Mouse (Mus musculus): ENCODE data around the gene Tet1. TPM values are rescaled to one million over a fixed set of nuclear protein-coding genes. Genes with fewer than 3 reads are reported as not detected.
A peak's percentile ranks its signal among the peaks of the same experiment; 100 is the strongest.

The Tet1 gene
- total and polyA plus RNA-seq, 3 experiments: 0.08 TPM; not detected in 1

- no peaks in the 10 kb centered on the region for H3K4me1 ChIP-seq (ENCODE audit: control insufficient read depth in 1 of 2, insufficient read depth in 2 of 2, low read length in 2 of 2)
- H3K9ac ChIP-seq (ENCODE audit: control insufficient read depth, low read depth, low read length, poor library complexity, severe bottlenecking): no peak overlapping the region
- H3K27ac ChIP-seq (ENCODE audit: control insufficient read depth, low read depth, low read length): no peak overlapping the region
- no peak for DNase-seq (ENCODE audit: low read depth, low spot score)
- no peak overlapping the region for H3K4me3 ChIP-seq (ENCODE audit: control insufficient read depth in 1 of 2, insufficient read depth in 1 of 2, low read depth in 2 of 2, low read length in 2 of 2)
- no peaks in the 10 kb centered on the region for H3K36me3 ChIP-seq (ENCODE audit: control insufficient read depth in 1 of 2, insufficient read depth in 2 of 2, low read length in 2 of 2)
- TF ChIP-seq POLR2AphosphoS2 (IDR thresholded peaks at IDR 0.05; ENCODE audit: low read length): no peak
- TF ChIP-seq UBTF (IDR thresholded peaks at IDR 0.05; ENCODE audit: borderline replicate concordance, insufficient read depth, low read depth, low read length): no peak
- no peak for TF ChIP-seq ETS1 (IDR thresholded peaks at IDR 0.05; ENCODE audit: low read depth, low read length)
- no peaks in the 10 kb centered on the region for H3K9me3 ChIP-seq (replicated peaks; ENCODE audit: insufficient read depth, low read length)
- H3K79me2 ChIP-seq (ENCODE audit: control insufficient read depth, insufficient read depth, low read length, poor library complexity): no peaks in the 10 kb centered on the region
- H3K27me3 ChIP-seq (ENCODE audit: control insufficient read depth in 1 of 2, insufficient read depth in 2 of 2, low read length in 2 of 2): no peaks in the 10 kb centered on the region; a peak in 1 of 4 replicates
Measured at GRCm38 (mm10) chr10:62900144-62900543, 8.7 kb downstream of the Tet1 start.

- Histone ChIP-seq H3K79me2 (ENCODE audit: control insufficient read depth, insufficient read depth, low read length, poor library complexity) (no peaks in the 10 kb centered on the region), H3K27me3 (ENCODE audit: control insufficient read depth in 1 of 2, insufficient read depth in 2 of 2, low read length in 2 of 2) (peaks cover 0 to 1% of the 10 kb centered on the region in 2 experiments; a peak in 3 of 4 replicates), H3K9me3 (replicated peaks; ENCODE audit: insufficient read depth, low read length) (no peaks in the 10 kb centered on the region), H3K27ac (ENCODE audit: control insufficient read depth, low read depth, low read length) (no peak overlapping the region), H3K36me3 (ENCODE audit: control insufficient read depth in 1 of 2, insufficient read depth in 2 of 2, low read length in 2 of 2) (no peaks in the 10 kb centered on the region), H3K4me1 (ENCODE audit: control insufficient read depth in 1 of 2, insufficient read depth in 2 of 2, low read length in 2 of 2) (no peaks in the 10 kb centered on the region), H3K4me3 (ENCODE audit: control insufficient read depth in 1 of 2, insufficient read depth in 1 of 2, low read depth in 2 of 2, low read length in 2 of 2) (no peak overlapping the region), H3K9ac (ENCODE audit: control insufficient read depth, low read depth, low read length, poor library complexity, severe bottlenecking) (no peak overlapping the region)
- no peak for TF ChIP-seq SMC3 (IDR thresholded peaks at IDR 0.05; ENCODE audit: low read depth, low read length)
- no peak for TF ChIP-seq ZMIZ1 (IDR thresholded peaks at IDR 0.05; ENCODE audit: low read depth, low read length)
- TF ChIP-seq MXI1 (IDR thresholded peaks at IDR 0.05; ENCODE audit: low read depth, low read length): no peak
- TF ChIP-seq ETS1 (IDR thresholded peaks at IDR 0.05; ENCODE audit: low read depth, low read length): no peak
- TF ChIP-seq POLR2A (IDR thresholded peaks at IDR 0.05; ENCODE audit: control insufficient read depth in 1 of 2, insufficient read depth in 1 of 2, low read depth in 1 of 2, low read length in 2 of 2, poor library complexity in 1 of 2): no peak
- no peak for DNase-seq (ENCODE audit: low read depth, low spot score)
Measured at GRCm38 (mm10) chr10:62898061-62898460, 10.7 kb downstream of the Tet1 start.

GRCm38 (mm10) chr10:62897437-62897836 is 11.4 kb downstream of the Tet1 start:
- H3K79me2 ChIP-seq (ENCODE audit: control insufficient read depth, insufficient read depth, low read length, poor library complexity): no peaks in the 10 kb centered on the region
- no peaks in the 10 kb centered on the region for H3K36me3 ChIP-seq (ENCODE audit: control insufficient read depth in 1 of 2, insufficient read depth in 2 of 2, low read length in 2 of 2)
- H3K27ac ChIP-seq (ENCODE audit: control insufficient read depth, low read depth, low read length): no peak overlapping the region
- H3K9me3 ChIP-seq (replicated peaks; ENCODE audit: insufficient read depth, low read length): no peaks in the 10 kb centered on the region
- no peaks in the 10 kb centered on the region for H3K4me1 ChIP-seq (ENCODE audit: control insufficient read depth in 1 of 2, insufficient read depth in 2 of 2, low read length in 2 of 2)
- H3K27me3 ChIP-seq (ENCODE audit: control insufficient read depth in 1 of 2, insufficient read depth in 2 of 2, low read length in 2 of 2): peaks cover 0 to 1% of the 10 kb centered on the region in 2 experiments; a peak in 3 of 4 replicates
- no peak overlapping the region for H3K9ac ChIP-seq (ENCODE audit: control insufficient read depth, low read depth, low read length, poor library complexity, severe bottlenecking)
- no peak for DNase-seq (ENCODE audit: low read depth, low spot score)
- H3K4me3 ChIP-seq (ENCODE audit: control insufficient read depth in 1 of 2, insufficient read depth in 1 of 2, low read depth in 2 of 2, low read length in 2 of 2): no peak overlapping the region
- peak; percentile 61; the same call in 1 of the 2 replicates for TF ChIP-seq TBP (IDR thresholded peaks at IDR 0.05; ENCODE audit: low read depth, low read length)
- no peak for TF ChIP-seq SIN3A (IDR thresholded peaks at IDR 0.05; ENCODE audit: low read length)

- no peak for DNase-seq (ENCODE audit: low read depth, low spot score)
- Histone ChIP-seq H3K4me3 (ENCODE audit: control insufficient read depth in 1 of 2, insufficient read depth in 1 of 2, low read depth in 2 of 2, low read length in 2 of 2) (no peak overlapping the region), H3K4me1 (ENCODE audit: control insufficient read depth in 1 of 2, insufficient read depth in 2 of 2, low read length in 2 of 2) (no peaks in the 10 kb centered on the region), H3K9ac (ENCODE audit: control insufficient read depth, low read depth, low read length, poor library complexity, severe bottlenecking) (no peak overlapping the region), H3K27ac (ENCODE audit: control insufficient read depth, low read depth, low read length) (no peak overlapping the region), H3K9me3 (replicated peaks; ENCODE audit: insufficient read depth, low read length) (no peaks in the 10 kb centered on the region), H3K79me2 (ENCODE audit: control insufficient read depth, insufficient read depth, low read length, poor library complexity) (no peaks in the 10 kb centered on the region), H3K36me3 (ENCODE audit: control insufficient read depth in 1 of 2, insufficient read depth in 2 of 2, low read length in 2 of 2) (no peaks in the 10 kb centered on the region), H3K27me3 (ENCODE audit: control insufficient read depth in 1 of 2, insufficient read depth in 2 of 2, low read length in 2 of 2) (peaks cover 0 to 1% of the 10 kb centered on the region in 2 experiments; a peak in 3 of 4 replicates)
- TF ChIP-seq UBTF (IDR thresholded peaks at IDR 0.05; ENCODE audit: borderline replicate concordance, insufficient read depth, low read depth, low read length) (no peak), ZC3H11A (IDR thresholded peaks at IDR 0.05; ENCODE audit: low read depth, low read length) (no peak), E2F4 (IDR thresholded peaks at IDR 0.05; ENCODE audit: borderline replicate concordance, low read depth, low read length) (no peak), NRF1 (IDR thresholded peaks at IDR 0.05; ENCODE audit: insufficient read depth, low read depth, low read length, poor library complexity, severe bottlenecking) (no peak), MAFK (IDR thresholded peaks at IDR 0.05; ENCODE audit: borderline replicate concordance, low read depth, low read length) (no peak), ZNF384 (IDR thresholded peaks at IDR 0.05; ENCODE audit: low read depth, low read length) (no peak), SMC3 (IDR thresholded peaks at IDR 0.05; ENCODE audit: low read depth, low read length) (no peak), JUND (IDR thresholded peaks at IDR 0.05; ENCODE audit: low read depth, low read length) (no peak), TCF12 (IDR thresholded peaks at IDR 0.05; ENCODE audit: low read depth, low read length) (no peak), MAZ (IDR thresholded peaks at IDR 0.05; ENCODE audit: low read depth, low read length) (no peak), KAT2A (conservative IDR thresholded peaks at IDR 0.05; ENCODE audit: low read depth, low read length) (no peak), CHD2 (IDR thresholded peaks at IDR 0.05; ENCODE audit: low read length) (no peak), GATA1 (IDR thresholded peaks at IDR 0.05; ENCODE audit: low read depth, low read length) (no peak), GABPA (IDR thresholded peaks at IDR 0.05; ENCODE audit: low read depth, low read length) (no peak), POLR2A (IDR thresholded peaks at IDR 0.05; ENCODE audit: control insufficient read depth in 1 of 2, insufficient read depth in 1 of 2, low read depth in 1 of 2, low read length in 2 of 2, poor library complexity in 1 of 2) (no peak)
Measured at GRCm38 (mm10) chr10:62896774-62897173, 12.0 kb downstream of the Tet1 start.
